Mouse (Mus musculus) midbrain, postnatal 0 days (tissue): Measurements from ENCODE around the gene Ch25h. TPM values are rescaled to one million over a fixed set of nuclear protein-coding genes. Genes with fewer than 3 reads are reported as not detected.

Experiments used
- ATAC-seq: fragments of 200-750 bp; cut with Nextera tagmentation; 2 replicates; pipeline ENCODE4 v1.8.0; 2017; ENCODE audit warnings: moderate number of reproducible peaks, mild to moderate bottlenecking, moderate TSS enrichment, moderate library complexity; ENCODE audit not compliant: low FRiP score
- DNase-seq: peaks from one replicate; pipeline ENCODE4 v3.0.0-alpha.2; 2015; ENCODE audit warnings: low spot score
- H3K27ac ChIP-seq: fragments of 300-500 bp; sonication (generic); 2 replicates; pipeline ENCODE4 v1.5.1; 2014; ENCODE audit warnings: low read depth, mild to moderate bottlenecking, low read length, mixed read lengths
- H3K27me3 ChIP-seq: fragments of 300-500 bp; sonication (generic); 2 replicates; pipeline ENCODE4 v1.6.1; 2014; ENCODE audit warnings: low read length, control low read depth, mixed read lengths; ENCODE audit not compliant: insufficient read depth
- H3K36me3 ChIP-seq: fragments of 300-500 bp; sonication (generic); 2 replicates; pipeline ENCODE4 v1.6.1; 2014; ENCODE audit warnings: low read length, control low read depth, mixed read lengths; ENCODE audit not compliant: insufficient read depth
- H3K4me1 ChIP-seq: fragments of 300-500 bp; sonication (generic); 2 replicates; pipeline ENCODE4 v1.6.1; 2014; ENCODE audit warnings: mild to moderate bottlenecking, control low read depth, antibody characterized with exemption, low read length, mixed read lengths; ENCODE audit not compliant: insufficient read depth
- H3K4me2 ChIP-seq: fragments of 300-500 bp; sonication (generic); 2 replicates; pipeline ENCODE4 v1.6.1; 2014; ENCODE audit warnings: low read depth, mild to moderate bottlenecking, low read length, mixed read lengths; ENCODE audit not compliant: poor library complexity, severe bottlenecking
- H3K4me3 ChIP-seq: fragments of 300-500 bp; sonication (generic); 2 replicates; pipeline ENCODE4 v1.5.1; 2014; ENCODE audit warnings: low read depth, mild to moderate bottlenecking, low read length, moderate library complexity
- H3K9ac ChIP-seq: fragments of 300-500 bp; sonication (generic); replicated peaks from 2 replicates; pipeline ENCODE4 v1.6.1; 2014; ENCODE audit warnings: mild to moderate bottlenecking, low read length, moderate library complexity, mixed read lengths; ENCODE audit not compliant: poor library complexity, severe bottlenecking
- H3K9me3 ChIP-seq: fragments of 300-500 bp; sonication (generic); 2 replicates; pipeline ENCODE4 v1.6.1; 2016; ENCODE audit warnings: low read length, control low read depth
- CTCF ChIP-seq: IDR thresholded peaks from 2 replicates; pipeline ENCODE4 v1.5.1; 2016; ENCODE audit warnings: antibody characterized with exemption, mild to moderate bottlenecking
- WGBS: fragments of 180-500 bp; shearing (Covaris S2); extraction: QIAGEN DNeasy Blood & Tissue Kit; methylation state at CpG from one replicate; pipeline ENCODE4 v1.1.7; 2014; 5-methylcytosine and 5-hydroxymethylcytosine counted together
- polyA plus RNA-seq: library from polyadenylated mRNA; unstranded; fragments of >200 nt; fragmentation: Nextera tagmentation; extraction: Ambion mirVana; gene quantifications from 2 replicates; pipeline ENCODE4 v1.2.1, GENCODE M21; 2015
- total RNA-seq: library from RNA; depleted of rRNA; stranded (reverse); fragments of >200 nt; gene quantifications from 2 replicates; pipeline ENCODE4 v1.2.3, GENCODE M21; 2014; rRNA removed

Ch25h gene
- total RNA-seq (0.60 and 0.61 TPM in 2 replicates), polyA plus RNA-seq (0.42 and 0.86 TPM in 2 replicates)

DNA sequence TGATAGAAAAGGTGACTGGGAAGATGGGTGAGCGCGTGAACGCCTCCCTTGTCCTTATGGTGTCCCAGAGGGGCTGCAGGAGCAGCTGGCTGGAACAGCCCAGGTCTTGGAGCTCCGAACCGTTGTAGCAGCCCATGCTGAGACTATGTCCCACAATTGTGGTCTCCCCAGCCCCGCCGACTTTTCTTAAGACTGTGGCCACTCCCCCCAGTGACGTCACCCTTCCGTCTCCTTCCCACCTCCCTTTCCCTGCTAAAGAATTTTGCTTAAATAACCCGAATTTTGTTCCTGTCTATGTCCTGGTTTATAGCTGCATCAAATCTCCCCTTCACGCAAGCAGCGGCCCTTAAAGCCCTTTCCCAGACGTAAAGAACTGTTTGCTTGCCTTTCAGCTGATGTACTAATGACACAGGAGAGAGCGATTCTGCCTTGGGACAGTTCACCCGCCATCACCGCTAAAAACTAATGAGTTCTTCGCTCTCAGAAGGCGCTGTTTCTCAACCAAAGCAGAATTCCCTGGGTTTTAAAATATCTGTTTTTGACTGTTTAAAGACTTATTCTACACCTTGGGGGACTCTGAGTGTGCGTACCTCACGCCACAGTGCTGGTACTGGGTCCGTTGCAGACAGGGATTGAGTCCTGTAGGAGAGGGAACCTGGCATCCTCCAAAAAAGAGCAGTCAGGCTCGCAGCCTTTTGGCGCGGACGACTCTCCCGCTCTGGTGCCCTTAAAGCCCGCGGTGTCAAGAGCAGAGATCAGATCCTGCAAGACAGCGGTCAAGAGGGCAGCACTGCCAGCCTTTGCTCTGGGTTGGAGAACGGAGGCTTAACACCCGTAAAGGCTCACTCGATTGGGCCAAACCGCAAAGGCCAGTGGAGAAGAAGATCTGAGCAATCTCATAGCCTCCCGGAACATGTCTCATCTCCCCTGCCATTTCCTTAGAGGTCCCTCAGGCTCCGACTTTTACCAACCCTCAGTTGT is at the start of gene Ch25h:
Gene Ch25h, minus strand, starts transcription at position 174 of the 981 bp plus-strand sequence.
- H3K27ac ChIP-seq, result no peak within 1 kb of the TSS
- DNase-seq (peak; percentile 52), ATAC-seq (peak; percentile 81)
- peak within 1 kb of the TSS; percentile 90 for H3K4me2 ChIP-seq
- H3K9ac ChIP-seq, result peak within 1 kb of the TSS; percentile 55
- WGBS, result under 1% methylated on average over 35 of the region's 35 CpGs
- H3K27me3 ChIP-seq, result peaks cover 8% of the 10 kb centered on the region; the same call in 1 of the 2 replicates
- no peaks in the 10 kb centered on the region for H3K36me3 ChIP-seq
- no peaks in the 10 kb centered on the region for H3K9me3 ChIP-seq
- peak within 1 kb of the TSS; percentile 52 for H3K4me3 ChIP-seq
- H3K4me1 ChIP-seq, result 0 out of 2 replicates have a peak, but pooled peaks cover 6% of the 10 kb centered on the region
- no peak for TF ChIP-seq CTCF

DNA sequence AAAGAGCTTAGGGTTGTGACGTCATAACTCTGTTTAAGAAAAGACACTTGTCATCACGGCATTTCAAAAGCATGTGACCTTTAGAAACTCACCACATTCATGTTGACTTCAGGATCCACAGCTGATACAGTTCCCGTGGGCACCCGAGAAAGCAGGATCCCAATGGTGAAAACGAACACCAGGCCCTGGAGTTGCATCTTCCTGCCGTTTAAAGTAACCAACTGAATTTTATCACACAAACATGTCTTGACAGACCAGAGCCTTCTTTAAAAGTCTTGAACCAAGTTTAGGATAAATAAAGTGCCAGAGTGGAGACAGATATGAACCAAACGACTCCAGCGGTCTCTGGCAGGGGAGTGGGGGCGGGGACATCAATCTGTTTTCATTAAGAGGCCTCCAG is 49.7 kb upstream of the Ch25h start:
- DNase-seq, result no peak
- H3K9ac ChIP-seq, result no peak overlapping the region

DNA sequence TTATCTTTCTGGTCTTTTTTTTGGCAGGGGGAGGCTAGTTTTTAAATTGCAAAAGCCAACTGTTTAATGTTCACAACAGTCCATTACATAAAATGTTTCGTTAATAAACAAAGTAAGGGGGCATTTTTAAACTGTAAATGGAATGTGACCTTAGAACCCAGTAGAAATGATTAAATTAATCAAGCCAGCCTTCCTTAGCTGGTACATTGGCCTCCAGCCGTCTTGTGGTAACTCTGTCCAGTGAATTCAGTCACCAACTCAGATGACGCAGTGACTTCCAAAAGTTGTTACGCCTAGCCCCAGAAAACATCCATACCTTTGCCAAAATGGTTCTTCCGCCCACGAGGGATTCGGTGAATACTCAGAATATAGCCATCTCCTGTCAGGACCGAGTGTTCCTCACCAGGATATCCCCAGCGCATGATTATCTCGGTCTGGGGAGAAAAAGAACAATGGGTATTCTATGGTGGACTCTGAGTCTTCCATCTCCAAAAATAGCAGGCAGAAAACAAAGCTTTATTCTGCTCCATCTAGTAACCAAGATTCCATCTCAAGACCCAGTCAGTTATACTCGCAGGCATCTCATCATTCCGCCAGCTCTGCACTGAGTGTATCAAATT is 48.3 kb upstream of the Ch25h start:
- Histone ChIP-seq H3K27me3 (no peaks in the 10 kb centered on the region), H3K4me2 (no peak overlapping the region), H3K4me3 (no peak overlapping the region), H3K9ac (no peak overlapping the region), H3K9me3 (no peaks in the 10 kb centered on the region), H3K27ac (no peak overlapping the region), H3K36me3 (peaks cover 4% of the 10 kb centered on the region; the same call in 1 of the 2 replicates), H3K4me1 (0 out of 2 replicates have a peak, but pooled peaks cover 4% of the 10 kb centered on the region)
- TF ChIP-seq CTCF, result no peak
- ATAC-seq, result no peak
- no peak for DNase-seq
- WGBS, result 88% methylated on average over 12 of the region's 12 CpGs

More for the DNA sequence above, 49.7 kb upstream of the Ch25h start:
- no peaks in the 10 kb centered on the region for H3K9me3 ChIP-seq
- H3K4me3 ChIP-seq, result no peak overlapping the region
- H3K4me2 ChIP-seq, result peak overlapping the region; percentile 18; the same call in 1 of the 2 replicates
- H3K36me3 ChIP-seq, result no peaks in the 10 kb centered on the region; the same call in 1 of the 2 replicates
- no peak overlapping the region for H3K27ac ChIP-seq
- TF ChIP-seq CTCF, result no peak
- WGBS, result 76% methylated on average over 9 of the region's 9 CpGs
- no peaks in the 10 kb centered on the region for H3K27me3 ChIP-seq
- H3K4me1 ChIP-seq, result 0 out of 2 replicates have a peak, but pooled peaks cover 4% of the 10 kb centered on the region
- ATAC-seq, result no peak

DNA sequence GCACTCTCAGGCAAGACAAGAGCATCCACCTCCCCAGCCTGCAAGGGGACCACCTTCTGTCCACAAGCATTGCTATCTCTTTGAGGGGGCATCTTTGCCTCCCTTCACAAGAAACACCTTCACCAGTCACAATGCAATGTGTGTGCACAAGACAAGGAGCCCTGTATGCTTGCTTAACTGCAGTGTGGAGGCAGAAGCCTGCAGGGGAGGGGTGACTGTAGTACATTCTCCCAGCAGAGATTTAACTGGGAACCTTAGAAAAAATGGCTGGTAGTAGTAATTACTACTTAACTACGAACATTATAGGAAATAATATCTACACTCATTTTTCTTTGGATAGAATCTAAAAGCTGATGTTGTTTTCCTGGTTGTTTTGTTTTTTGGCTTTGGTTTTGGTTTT is 47.0 kb upstream of the Ch25h start:
- peaks cover 7% of the 10 kb centered on the region; the same call in 1 of the 2 replicates for H3K36me3 ChIP-seq
- no peaks in the 10 kb centered on the region for H3K9me3 ChIP-seq
- DNase-seq (no peak), ATAC-seq (no peak)
- H3K27me3 ChIP-seq, result no peaks in the 10 kb centered on the region
- H3K9ac ChIP-seq, result no peak overlapping the region
- 96% methylated on average over 1 of the region's 1 CpGs for WGBS
- H3K4me1 ChIP-seq, result 0 out of 2 replicates have a peak, but pooled peaks cover 4% of the 10 kb centered on the region
- H3K27ac ChIP-seq, result no peak overlapping the region
- H3K4me3 ChIP-seq, result no peak overlapping the region
- TF ChIP-seq CTCF, result no peak
- H3K4me2 ChIP-seq, result no peak overlapping the region

DNA sequence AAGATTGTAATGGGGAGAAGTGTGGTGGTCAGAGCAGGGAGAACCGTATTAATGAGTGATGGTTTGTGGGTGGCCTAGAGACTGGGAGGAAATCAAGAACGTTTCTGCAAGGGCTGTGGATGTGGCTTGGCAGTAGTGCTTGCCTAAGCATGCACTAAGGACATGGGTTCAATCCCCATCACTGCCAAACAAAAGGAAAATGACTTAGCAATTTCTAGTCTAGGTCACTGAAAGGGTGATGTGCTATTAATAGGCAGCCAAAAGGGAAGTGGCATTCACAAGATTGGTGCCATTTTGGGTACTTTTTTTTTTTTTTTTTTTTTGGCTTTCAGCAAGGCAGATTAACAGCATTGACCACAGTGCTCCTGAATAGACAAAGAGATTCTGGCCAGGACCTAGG is 46.4 kb upstream of the Ch25h start:
- ATAC-seq, result no peak
- no peak overlapping the region for H3K4me3 ChIP-seq
- 73% methylated on average over 2 of the region's 2 CpGs for WGBS

More for the DNA sequence above, 46.4 kb upstream of the Ch25h start:
- Histone ChIP-seq H3K27ac (no peak overlapping the region), H3K9me3 (no peaks in the 10 kb centered on the region), H3K27me3 (no peaks in the 10 kb centered on the region), H3K4me1 (0 out of 2 replicates have a peak, but pooled peaks cover 4% of the 10 kb centered on the region), H3K4me2 (no peak overlapping the region), H3K36me3 (peaks cover 7% of the 10 kb centered on the region; the same call in 1 of the 2 replicates), H3K9ac (no peak overlapping the region)
- no peak for TF ChIP-seq CTCF
- DNase-seq, result no peak
